Mouse (Mus musculus) hindbrain, embryonic 11.5 days (tissue): Measurements from ENCODE around the gene Usb1. TPM values are rescaled to one million over a fixed set of nuclear protein-coding genes. Genes with fewer than 3 reads are reported as not detected.
A peak's percentile ranks its signal among the peaks of the same experiment; 100 is the strongest.

Source experiments
- ATAC-seq: fragments of 200-750 bp; cut with Nextera tagmentation; 2 replicates; pipeline ENCODE4 v1.8.0; 2017; ENCODE audit warnings: mild to moderate bottlenecking, moderate TSS enrichment, moderate library complexity; ENCODE audit not compliant: low FRiP score
- DNase-seq: peaks from one replicate; pipeline ENCODE4 v3.0.0-alpha.2; 2015; ENCODE audit warnings: low spot score
- H3K27ac ChIP-seq: fragments of 300-500 bp; sonication (generic); 2 replicates; pipeline ENCODE4 v1.5.1; 2014; ENCODE audit warnings: mild to moderate bottlenecking, low read depth, low read length
- H3K27me3 ChIP-seq: fragments of 300-500 bp; sonication (generic); 2 replicates; pipeline ENCODE4 v1.6.1; 2014; ENCODE audit warnings: mild to moderate bottlenecking, low read length, moderate library complexity, mixed read lengths; ENCODE audit not compliant: control insufficient read depth, insufficient read depth
- H3K36me3 ChIP-seq: fragments of 300-500 bp; sonication (generic); 2 replicates; pipeline ENCODE4 v1.6.1; 2014; ENCODE audit warnings: mild to moderate bottlenecking, low read length, moderate library complexity, mixed read lengths; ENCODE audit not compliant: control insufficient read depth, insufficient read depth
- H3K4me1 ChIP-seq: fragments of 300-500 bp; sonication (generic); replicated peaks from 2 replicates; pipeline ENCODE4 v1.6.1; 2014; ENCODE audit warnings: low read length, mixed read lengths; ENCODE audit not compliant: control insufficient read depth, insufficient read depth
- H3K4me2 ChIP-seq: fragments of 300-500 bp; sonication (generic); replicated peaks from 2 replicates; pipeline ENCODE4 v1.6.1; 2014; ENCODE audit warnings: mild to moderate bottlenecking, low read depth, low read length
- H3K4me3 ChIP-seq: fragments of 300-500 bp; sonication (generic); 2 replicates; pipeline ENCODE4 v1.5.1; 2014; ENCODE audit warnings: low read depth, low read length
- H3K9ac ChIP-seq: fragments of 300-500 bp; sonication (generic); 2 replicates; pipeline ENCODE4 v1.6.1; 2014; ENCODE audit warnings: low read depth, low read length
- H3K9me3 ChIP-seq: fragments of 300-500 bp; sonication (generic); 2 replicates; pipeline ENCODE4 v1.6.1; 2016; ENCODE audit warnings: low read length; ENCODE audit not compliant: control insufficient read depth
- WGBS: fragments of 180-500 bp; shearing (Covaris S2); extraction: QIAGEN DNeasy Blood & Tissue Kit; methylation state at CpG from one replicate; pipeline ENCODE4 v1.1.7; 2014; 5-methylcytosine and 5-hydroxymethylcytosine counted together
- polyA plus RNA-seq: library from polyadenylated mRNA; unstranded; fragments of >200 nt; fragmentation: Nextera tagmentation; extraction: Ambion mirVana; gene quantifications from 2 replicates; pipeline ENCODE4 v1.2.1, GENCODE M21; 2014

Gene Usb1
- polyA plus RNA-seq, 1 experiment from 2014 or later = 40.3 TPM

DNA sequence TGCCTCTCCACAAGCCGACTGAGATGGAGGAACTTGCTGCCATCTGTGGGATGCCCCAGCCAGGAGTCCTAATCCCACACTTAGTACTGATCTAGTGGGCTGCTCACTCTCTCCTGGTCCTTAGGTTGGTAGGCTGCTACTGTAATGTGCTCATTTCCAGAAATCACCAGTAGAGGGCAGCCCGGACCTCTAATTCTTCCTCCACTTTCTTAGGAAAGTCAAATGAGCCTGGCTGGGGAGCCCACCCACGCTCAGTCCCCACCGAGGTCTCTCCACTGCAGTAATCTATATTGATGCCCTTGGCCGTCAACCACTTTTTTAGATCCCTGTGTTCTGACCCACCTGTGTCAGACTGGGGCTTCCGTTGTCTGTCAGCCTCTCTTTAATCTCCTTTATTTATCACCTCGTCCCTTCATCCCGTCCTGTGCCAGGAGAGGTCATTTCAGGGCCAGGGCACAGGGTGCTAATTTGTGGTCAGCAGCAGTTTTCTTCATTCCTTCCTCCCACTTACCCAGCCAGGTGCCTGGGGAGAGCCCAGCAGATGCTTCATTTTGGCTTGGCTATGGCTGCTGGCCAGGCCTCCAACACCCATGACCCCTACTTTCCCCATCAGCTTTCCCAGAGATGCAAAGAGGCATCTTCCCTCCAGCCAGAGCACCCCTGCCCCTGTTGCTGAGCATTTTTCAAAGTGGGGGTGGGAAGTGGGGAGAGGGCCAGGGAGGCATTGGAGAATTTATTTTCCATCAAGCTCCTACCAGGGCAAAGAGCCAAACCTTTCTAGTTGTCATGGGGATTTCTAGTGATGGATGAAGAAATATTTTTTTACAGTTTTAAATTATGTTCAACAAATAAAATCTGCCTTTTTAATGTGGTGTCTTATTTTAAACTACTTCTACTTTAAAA is 14.8 kb downstream of the Usb1 start:
- Histone ChIP-seq H3K27ac (no peak overlapping the region), H3K27me3 (peaks cover 2% of the 10 kb centered on the region; the same call in 1 of the 2 replicates), H3K4me2 (no peak overlapping the region), H3K9ac (no peak overlapping the region), H3K4me1 (no peaks in the 10 kb centered on the region; the same call in 1 of the 2 replicates), H3K36me3 (no peaks in the 10 kb centered on the region), H3K9me3 (no peaks in the 10 kb centered on the region), H3K4me3 (no peak overlapping the region)
- ATAC-seq (peak; percentile 61), DNase-seq (peak; percentile 88)
- WGBS = 30% methylated on average over 8 of the region's 8 CpGs

DNA sequence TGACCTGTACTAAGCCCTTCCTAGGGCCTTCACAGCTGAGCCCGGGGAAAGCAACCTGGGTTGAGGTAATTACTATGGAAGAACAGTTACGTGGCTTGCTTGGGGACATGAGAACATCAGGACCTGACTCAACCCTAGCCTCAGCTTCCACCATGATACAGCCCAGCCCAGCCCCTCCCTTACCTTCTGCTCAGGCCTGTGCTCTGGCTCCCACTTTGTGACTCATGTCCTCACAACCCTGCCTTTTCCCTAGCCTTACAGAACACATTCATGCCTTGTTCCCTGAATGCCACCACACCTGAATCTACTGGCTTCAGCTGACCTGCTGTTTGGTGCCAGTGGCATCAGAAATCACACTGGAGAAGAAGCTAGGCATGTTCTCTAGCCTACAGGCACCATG is 16.3 kb downstream of the Usb1 start:
- Histone ChIP-seq H3K4me1 (no peaks in the 10 kb centered on the region; the same call in 1 of the 2 replicates), H3K36me3 (no peaks in the 10 kb centered on the region), H3K9me3 (no peaks in the 10 kb centered on the region), H3K4me3 (no peak overlapping the region), H3K27me3 (peaks cover 2% of the 10 kb centered on the region; the same call in 1 of the 2 replicates), H3K4me2 (no peak overlapping the region), H3K27ac (no peak overlapping the region), H3K9ac (no peak overlapping the region)
- 88% methylated on average over 2 of the region's 2 CpGs for WGBS
- DNase-seq = no peak
- no peak for ATAC-seq

DNA sequence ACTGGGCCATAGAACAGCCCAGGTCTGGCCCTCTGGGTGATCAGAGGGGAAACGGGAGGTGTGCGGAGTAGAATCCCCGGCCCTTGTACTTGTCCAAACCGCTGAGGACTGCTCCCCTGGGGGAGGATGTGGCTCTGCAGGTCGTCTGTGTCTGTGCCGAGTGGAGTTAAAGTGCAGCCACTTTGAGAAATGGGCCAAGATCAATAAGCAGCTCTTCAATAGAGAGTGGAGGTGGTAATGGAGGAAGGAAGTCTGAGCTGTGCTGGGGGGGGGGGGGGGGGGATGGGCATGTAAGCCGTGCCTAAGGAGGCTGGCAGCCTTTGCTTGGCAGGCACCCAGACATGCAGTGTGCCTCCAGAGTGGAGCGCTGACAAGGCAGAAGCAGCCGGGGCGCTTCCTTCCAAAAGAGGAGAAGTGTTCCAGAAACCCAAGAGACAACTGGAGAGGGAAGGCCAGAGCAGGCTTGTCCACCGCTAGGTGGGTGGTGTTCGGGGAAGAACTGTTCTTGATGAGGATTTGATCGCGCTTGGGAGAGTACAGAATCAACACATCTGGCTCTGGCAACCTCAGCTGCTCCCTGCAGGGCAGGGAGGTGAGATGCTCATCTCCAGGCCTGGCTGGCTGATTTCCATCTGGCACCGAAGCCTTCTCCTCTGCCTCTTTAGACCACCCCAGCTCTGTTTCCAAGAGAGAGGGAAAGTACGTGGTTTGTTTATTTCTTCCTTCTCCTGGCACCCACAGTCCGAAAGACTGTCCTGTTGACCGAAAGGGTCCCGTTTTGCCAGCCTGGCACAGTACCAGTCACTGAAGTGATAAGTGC is 16.9 kb downstream of the Usb1 start:
- Histone ChIP-seq H3K4me3 (no peak overlapping the region), H3K36me3 (no peaks in the 10 kb centered on the region), H3K9ac (no peak overlapping the region), H3K27ac (no peak overlapping the region), H3K9me3 (no peaks in the 10 kb centered on the region), H3K4me2 (no peak overlapping the region), H3K4me1 (no peaks in the 10 kb centered on the region; the same call in 1 of the 2 replicates), H3K27me3 (peaks cover 2% of the 10 kb centered on the region; the same call in 1 of the 2 replicates)
- 65% methylated on average over 18 of the region's 19 CpGs for WGBS
- DNase-seq = no peak
- ATAC-seq = no peak

DNA sequence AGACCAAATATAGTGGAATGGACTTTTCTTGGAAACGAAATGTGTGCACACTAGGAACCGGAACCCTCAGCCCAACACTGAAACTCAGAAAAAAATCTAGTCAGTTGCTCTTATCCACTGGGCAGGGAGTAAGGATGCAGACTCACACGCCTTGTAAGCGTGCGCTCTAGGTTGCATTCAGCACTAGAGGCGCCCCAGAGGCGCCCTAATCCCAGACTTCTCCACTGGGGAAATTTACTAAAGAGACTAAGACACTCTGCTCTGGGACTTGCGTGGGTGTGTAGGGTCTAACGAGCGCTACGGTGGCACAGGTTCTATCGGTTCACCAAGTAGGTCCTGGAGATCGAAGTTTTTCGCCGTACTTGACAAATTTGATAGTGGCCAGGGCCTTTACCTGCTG is 19.4 kb downstream of the Usb1 start:
- H3K36me3 ChIP-seq = no peaks in the 10 kb centered on the region
- no peak overlapping the region; the same call in 1 of the 2 replicates for H3K9ac ChIP-seq
- no peaks in the 10 kb centered on the region; the same call in 1 of the 2 replicates for H3K4me1 ChIP-seq
- 4% methylated on average over 15 of the region's 15 CpGs for whole genome bisulfite sequencing
- 0 out of 2 replicates have a peak, but pooled peaks have one; percentile 15 for ATAC-seq
- no peak overlapping the region for H3K27ac ChIP-seq
- peak overlapping the region; percentile 87 for H3K4me2 ChIP-seq
- no peaks in the 10 kb centered on the region for H3K9me3 ChIP-seq
- H3K4me3 ChIP-seq = peak overlapping the region; percentile 84
- DNase-seq = peak; percentile 65
- H3K27me3 ChIP-seq = peaks cover 2% of the 10 kb centered on the region; the same call in 1 of the 2 replicates

DNA sequence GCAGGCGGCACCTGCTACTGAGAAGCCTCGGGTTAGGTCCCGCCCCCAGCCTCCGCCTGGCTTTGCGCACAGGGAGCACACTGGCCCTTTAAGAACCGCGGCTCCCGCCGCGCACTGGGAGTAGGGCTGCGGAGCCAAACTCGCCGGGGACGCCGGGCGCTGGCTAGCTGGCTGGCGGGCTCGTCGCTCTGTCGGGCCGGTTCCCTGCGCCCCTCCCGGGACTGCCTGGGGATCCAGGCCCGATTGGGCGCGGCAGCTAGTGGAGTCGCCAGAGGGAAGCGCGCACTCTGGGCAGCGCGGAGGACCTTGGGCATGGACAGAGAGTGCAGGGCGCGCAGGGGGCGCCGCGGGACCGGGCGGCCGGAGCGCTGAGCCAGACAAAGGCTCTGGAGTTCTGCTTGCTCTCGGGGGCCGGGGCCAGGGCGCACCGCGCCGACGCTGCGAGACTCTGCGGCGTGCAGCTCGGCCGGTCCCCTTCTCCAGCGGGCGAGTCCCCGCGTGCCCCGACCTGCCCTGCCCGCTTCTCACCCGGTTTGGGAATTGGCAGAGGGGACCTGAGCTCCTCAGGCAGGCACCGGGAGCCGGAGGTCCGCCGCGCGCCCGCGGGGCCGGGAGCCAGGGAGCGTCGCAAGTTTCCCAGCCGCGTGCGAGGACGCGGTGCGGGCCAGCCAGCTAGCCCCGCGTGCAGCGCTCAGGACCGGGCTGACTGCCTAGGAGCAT is 20.2 kb downstream of the Usb1 start, which contains the start of gene Mmp15:
Gene Mmp15 (plus strand): TSS at position 118 of the 720 bp plus-strand sequence.
- Histone ChIP-seq H3K9me3 (no peaks in the 10 kb centered on the region), H3K36me3 (no peaks in the 10 kb centered on the region), H3K27ac (peak within 1 kb of the TSS; percentile 87), H3K4me3 (peak within 1 kb of the TSS; percentile 84), H3K4me1 (no peaks in the 10 kb centered on the region; the same call in 1 of the 2 replicates), H3K4me2 (peak within 1 kb of the TSS; percentile 87), H3K9ac (peak within 1 kb of the TSS; percentile 98), H3K27me3 (peaks cover 2% of the 10 kb centered on the region; the same call in 1 of the 2 replicates)
- WGBS = under 1% methylated on average over 72 of the region's 80 CpGs
- ATAC-seq = peak; percentile 84
- peak; percentile 87 for DNase-seq

DNA sequence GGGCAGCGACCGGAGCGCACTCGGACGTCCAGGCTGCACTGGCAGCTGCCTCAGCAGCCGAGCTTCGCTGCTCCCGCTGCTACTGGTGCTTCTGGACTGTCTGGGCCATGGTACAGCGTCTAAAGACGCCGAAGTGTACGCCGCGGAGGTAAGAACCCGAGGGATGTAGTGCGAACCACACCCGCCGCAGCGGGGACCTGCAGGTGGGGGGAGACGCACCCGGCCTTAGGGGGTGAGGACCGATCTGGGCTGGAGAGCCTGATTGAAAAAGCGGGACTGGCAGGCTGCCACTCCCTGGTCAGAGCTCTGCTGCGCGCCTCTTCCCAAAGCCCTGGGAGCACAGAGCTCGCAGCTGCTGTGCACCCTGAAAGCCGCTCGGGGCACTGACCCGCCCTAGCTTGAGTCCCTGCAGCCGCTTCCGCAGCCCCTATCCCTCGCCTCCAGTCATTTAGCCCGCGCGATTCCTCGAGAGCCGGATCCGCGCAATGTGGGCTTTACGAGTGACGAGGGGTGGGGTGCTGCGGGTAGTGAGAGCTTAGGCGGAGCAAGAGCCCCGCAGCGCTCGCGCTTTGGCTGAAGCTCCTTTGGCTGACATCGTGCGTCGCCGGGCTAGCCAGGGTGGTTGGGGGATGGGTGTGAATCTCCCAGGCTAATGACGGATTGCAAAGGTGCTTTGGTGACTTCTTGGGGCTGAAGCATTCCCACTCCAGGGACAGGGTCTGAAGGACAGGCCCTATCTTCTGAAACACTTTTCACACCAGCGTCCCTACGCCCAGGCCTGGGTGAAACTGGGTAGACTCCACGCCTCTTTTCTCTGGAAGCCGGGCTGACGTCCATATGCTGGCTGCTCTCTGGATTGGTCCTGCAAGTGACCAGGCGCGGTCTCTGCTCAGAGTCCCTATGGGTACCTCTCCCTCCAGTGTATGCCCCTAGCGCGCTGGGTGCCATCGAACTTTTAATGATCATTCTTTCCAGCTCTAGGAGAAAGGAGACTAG is 21.1 kb downstream of the Usb1 start:
- Histone ChIP-seq H3K27ac (peak overlapping the region; percentile 87), H3K9me3 (no peaks in the 10 kb centered on the region), H3K4me1 (no peaks in the 10 kb centered on the region; the same call in 1 of the 2 replicates), H3K36me3 (no peaks in the 10 kb centered on the region), H3K9ac (peak overlapping the region; percentile 98), H3K4me2 (peak overlapping the region; percentile 87), H3K27me3 (peaks cover 2% of the 10 kb centered on the region; the same call in 1 of the 2 replicates), H3K4me3 (peak overlapping the region; percentile 84)
- peak; percentile 69 for ATAC-seq
- DNase-seq = peak; percentile 79
- 2% methylated on average over 61 of the region's 62 CpGs for WGBS

DNA sequence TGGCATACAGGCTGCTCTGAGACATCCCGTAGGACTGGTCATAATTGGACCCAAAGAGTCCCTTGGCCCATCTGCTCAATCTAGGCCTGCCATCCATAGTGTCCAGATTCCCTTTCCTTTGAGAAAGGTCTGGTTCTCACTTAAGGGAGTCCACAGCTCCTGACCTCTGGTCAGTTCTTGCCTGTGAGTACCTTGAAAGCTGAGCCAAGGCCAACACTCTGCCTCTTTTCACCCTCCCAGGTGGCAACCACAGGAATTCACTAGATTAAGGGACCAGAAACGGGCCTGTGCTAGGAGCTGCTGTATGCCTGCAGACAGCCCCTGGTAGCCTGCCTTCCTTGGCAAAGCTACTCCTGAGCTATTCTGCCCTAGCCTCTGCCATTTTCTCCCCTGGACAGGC is 22.5 kb downstream of the Usb1 start:
- no peak overlapping the region for H3K27ac ChIP-seq
- ATAC-seq = no peak
- no peak overlapping the region for H3K9ac ChIP-seq
- 79% methylated on average over 2 of the region's 2 CpGs for WGBS
- H3K4me1 ChIP-seq = no peaks in the 10 kb centered on the region; the same call in 1 of the 2 replicates
- no peaks in the 10 kb centered on the region for H3K9me3 ChIP-seq
- H3K36me3 ChIP-seq = no peaks in the 10 kb centered on the region
- no peak overlapping the region for H3K4me3 ChIP-seq
- no peak for DNase-seq
- H3K4me2 ChIP-seq = no peak overlapping the region
- H3K27me3 ChIP-seq = peaks cover 2% of the 10 kb centered on the region; the same call in 1 of the 2 replicates
